Mouse (Mus musculus): ENCODE data around the gene Hhatl. TPM values are rescaled to one million over a fixed set of nuclear protein-coding genes. Genes with fewer than 3 reads are reported as not detected.

Hhatl gene
- polyA plus RNA-seq, 1 experiment: not detected

- TF ChIP-seq GATA1 (IDR thresholded peaks at IDR 0.05; ENCODE audit: low read length): no peak
- peaks cover 46% of the 10 kb centered on the region for H3K27me3 ChIP-seq (ENCODE audit: control insufficient read depth)
- H3K9me3 ChIP-seq (ENCODE audit: control insufficient read depth, low read length): no peaks in the 10 kb centered on the region
- peaks cover 8% of the 10 kb centered on the region for H3K4me1 ChIP-seq (ENCODE audit: control insufficient read depth)
- peaks cover 51% of the 10 kb centered on the region for H3K36me3 ChIP-seq (ENCODE audit: control insufficient read depth)
- no peak overlapping the region for H3K4me3 ChIP-seq (replicated peaks)
Measured at GRCm38 (mm10) chr9:121757432-121757831, 34.9 kb downstream of the Hhatl start.

GRCm38 (mm10) chr9:121756785-121757184 lies 35.5 kb downstream of the Hhatl start:
- Histone ChIP-seq H3K9me3 (ENCODE audit: control insufficient read depth, low read length) (no peaks in the 10 kb centered on the region), H3K4me1 (ENCODE audit: control insufficient read depth) (peaks cover 8% of the 10 kb centered on the region), H3K4me3 (replicated peaks) (no peak overlapping the region), H3K36me3 (ENCODE audit: control insufficient read depth) (peaks cover 55% of the 10 kb centered on the region), H3K27me3 (ENCODE audit: control insufficient read depth) (peaks cover 43% of the 10 kb centered on the region)
- TF ChIP-seq GATA1 (IDR thresholded peaks at IDR 0.05; ENCODE audit: low read length) (no peak), TAL1 (IDR thresholded peaks at IDR 0.05; ENCODE audit: low read length) (no peak)

DNA sequence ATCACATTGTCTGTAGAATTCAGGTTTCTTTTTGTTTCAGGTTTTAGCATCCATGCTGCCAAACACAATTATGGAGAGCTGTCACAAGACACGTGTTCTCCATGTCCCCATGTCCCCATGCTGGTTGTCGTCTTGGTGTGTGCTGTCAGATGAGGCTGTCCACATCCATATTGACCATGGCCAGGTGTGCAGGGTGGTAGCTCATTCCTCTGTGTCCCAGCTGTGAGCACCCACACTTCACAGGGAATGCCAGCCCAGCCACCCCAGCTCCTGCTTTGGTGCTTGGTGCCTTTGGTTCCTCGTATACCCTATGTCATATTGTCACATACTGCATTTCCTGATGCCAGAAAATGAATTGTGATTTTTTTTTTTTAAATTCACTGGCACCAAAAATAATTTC lies 37.7 kb downstream of the Hhatl start:
- Histone ChIP-seq H3K4me1 (ENCODE audit: control insufficient read depth) (peaks cover 7% of the 10 kb centered on the region), H3K36me3 (ENCODE audit: control insufficient read depth) (peaks cover 77% of the 10 kb centered on the region), H3K27me3 (ENCODE audit: control insufficient read depth) (peaks cover 21% of the 10 kb centered on the region), H3K9me3 (ENCODE audit: control insufficient read depth, low read length) (no peaks in the 10 kb centered on the region), H3K4me3 (replicated peaks) (no peak overlapping the region)
- TF ChIP-seq GATA1 (IDR thresholded peaks at IDR 0.05; ENCODE audit: low read length): no peak
- no peak for TF ChIP-seq TAL1 (IDR thresholded peaks at IDR 0.05; ENCODE audit: low read length)

GRCm38 (mm10) chr9:121752774-121753173 lies 39.5 kb downstream of the Hhatl start:
- Histone ChIP-seq H3K4me1 (ENCODE audit: control insufficient read depth) (no peaks in the 10 kb centered on the region), H3K27me3 (ENCODE audit: control insufficient read depth) (peaks cover 3% of the 10 kb centered on the region), H3K36me3 (ENCODE audit: control insufficient read depth) (peaks cover 95% of the 10 kb centered on the region), H3K4me3 (replicated peaks) (no peak overlapping the region), H3K9me3 (ENCODE audit: control insufficient read depth, low read length) (no peaks in the 10 kb centered on the region)
- TF ChIP-seq TAL1 (IDR thresholded peaks at IDR 0.05; ENCODE audit: low read length): no peak
- no peak for TF ChIP-seq GATA1 (IDR thresholded peaks at IDR 0.05; ENCODE audit: low read length)

GRCm38 (mm10) chr9:121744051-121744450 lies 48.3 kb downstream of the Hhatl start:
- no peaks in the 10 kb centered on the region for H3K9me3 ChIP-seq (ENCODE audit: control insufficient read depth, low read length)
- peaks cover 95% of the 10 kb centered on the region for H3K36me3 ChIP-seq (ENCODE audit: control insufficient read depth)
- TF ChIP-seq TAL1 (IDR thresholded peaks at IDR 0.05; ENCODE audit: low read length) (no peak), GATA1 (IDR thresholded peaks at IDR 0.05; ENCODE audit: low read length) (no peak)
- H3K4me3 ChIP-seq (replicated peaks): no peak overlapping the region
- no peaks in the 10 kb centered on the region for H3K4me1 ChIP-seq (ENCODE audit: control insufficient read depth)
- H3K27me3 ChIP-seq (ENCODE audit: control insufficient read depth): no peaks in the 10 kb centered on the region

DNA sequence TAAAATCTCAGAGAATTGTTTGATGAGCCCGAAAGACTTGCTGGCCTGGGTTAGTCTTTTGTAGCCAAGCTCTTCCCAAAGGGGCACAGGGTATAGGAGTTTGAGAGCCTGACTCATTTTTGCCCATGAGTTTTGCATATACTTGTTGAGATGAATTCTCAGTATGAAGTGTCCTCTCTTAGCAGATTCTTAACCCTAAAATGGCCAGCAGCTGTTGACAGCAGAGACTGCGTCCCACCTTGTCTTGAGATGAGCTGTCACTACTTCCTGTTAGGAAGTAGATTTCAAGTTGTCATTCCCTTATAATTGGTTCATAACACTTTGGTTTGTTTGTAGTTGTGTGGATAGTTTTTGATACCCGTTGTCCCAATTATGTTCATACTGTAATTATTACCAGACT lies 51.1 kb downstream of the Hhatl start:
- Histone ChIP-seq H3K4me1 (ENCODE audit: control insufficient read depth) (no peaks in the 10 kb centered on the region), H3K9me3 (ENCODE audit: control insufficient read depth, low read length) (no peaks in the 10 kb centered on the region), H3K4me3 (replicated peaks) (no peak overlapping the region), H3K27me3 (ENCODE audit: control insufficient read depth) (no peaks in the 10 kb centered on the region), H3K36me3 (ENCODE audit: control insufficient read depth) (peaks cover 80% of the 10 kb centered on the region)
- TF ChIP-seq TAL1 (IDR thresholded peaks at IDR 0.05; ENCODE audit: low read length): no peak
- no peak for TF ChIP-seq GATA1 (IDR thresholded peaks at IDR 0.05; ENCODE audit: low read length)

- Histone ChIP-seq H3K27me3 (ENCODE audit: control insufficient read depth) (no peaks in the 10 kb centered on the region), H3K9me3 (ENCODE audit: control insufficient read depth, low read length) (no peaks in the 10 kb centered on the region), H3K4me3 (replicated peaks) (no peak overlapping the region), H3K4me1 (ENCODE audit: control insufficient read depth) (no peaks in the 10 kb centered on the region), H3K36me3 (ENCODE audit: control insufficient read depth) (peaks cover 78% of the 10 kb centered on the region)
- TF ChIP-seq GATA1 (IDR thresholded peaks at IDR 0.05; ENCODE audit: low read length) (no peak), TAL1 (IDR thresholded peaks at IDR 0.05; ENCODE audit: low read length) (no peak)
Measured at GRCm38 (mm10) chr9:121740490-121740889, 51.8 kb downstream of the Hhatl start.

Other genes starting within 250 kb of the Hhatl start
- gene Lyzl4, start 150.4 kb downstream of the Hhatl start, polyA plus RNA-seq (2012): not detected in 2 replicates
- gene Vipr1, start 149.8 kb downstream of the Hhatl start, polyA plus RNA-seq (2012): not detected in 2 replicates
- gene Sec22c, start 87.0 kb downstream of the Hhatl start, polyA plus RNA-seq (2012): 0.28 and 0.31 TPM in 2 replicates
- gene Ss18l2, start 82.2 kb downstream of the Hhatl start, polyA plus RNA-seq (2012): 1.8 and 3.0 TPM in 2 replicates
- 1.1 and 1.8 TPM in 2 replicates for gene Nktr, start 73.3 kb downstream of the Hhatl start, polyA plus RNA-seq (2012)
- gene Zfp651, start 33.2 kb downstream of the Hhatl start, polyA plus RNA-seq (2012): 0.03 and 0.04 TPM in 2 replicates
- not detected in 2 replicates for gene Klhl40, start 14.9 kb downstream of the Hhatl start, polyA plus RNA-seq (2012)
- not detected in 2 replicates for gene Ccdc13, start 47.0 kb upstream of the Hhatl start, polyA plus RNA-seq (2012)
- gene Higd1a, start 65.9 kb upstream of the Hhatl start, polyA plus RNA-seq (2012): 3.0 and 3.7 TPM in 2 replicates
- gene Ackr2, start 105.8 kb upstream of the Hhatl start, polyA plus RNA-seq (2012): not detected in 2 replicates
- gene Cyp8b1, start 123.8 kb upstream of the Hhatl start, polyA plus RNA-seq (2012): not detected in 2 replicates
- not detected in 2 replicates for gene Fam198a, start 158.5 kb upstream of the Hhatl start, polyA plus RNA-seq (2012)
- 0.04 TPM in 1 of 2 replicates, not detected in the other for gene Pomgnt2, start 204.6 kb upstream of the Hhatl start, polyA plus RNA-seq (2012)

All from erythroblast, embryonic 14.5 days (primary cell).